Mouse (Mus musculus): Measurements from ENCODE around the gene Fam43b. TPM values are rescaled to one million over a fixed set of nuclear protein-coding genes. Genes with fewer than 3 reads are reported as not detected.

The Fam43b gene
- polyA plus RNA-seq, 1 experiment from 2014 or later = not detected

DNA sequence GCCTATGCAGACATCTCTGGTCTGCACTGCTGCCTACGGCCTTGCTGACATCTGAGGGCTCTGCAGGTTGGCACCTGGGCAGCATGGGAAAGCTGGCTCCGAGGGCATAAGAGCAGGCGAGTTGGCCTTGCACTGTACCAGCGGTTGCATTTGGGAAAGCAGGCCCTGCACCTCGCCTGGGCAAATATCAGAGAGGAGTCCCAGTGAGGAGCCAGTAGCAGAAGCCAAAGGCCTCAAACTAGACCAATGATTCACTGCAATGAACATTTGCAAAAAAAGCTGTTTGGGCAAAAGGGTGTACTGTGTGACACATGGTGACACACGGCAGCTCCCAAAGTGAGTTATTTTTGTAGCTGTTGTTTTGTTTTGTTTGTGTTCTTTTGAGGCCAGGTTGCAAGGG is 28.7 kb upstream of the Fam43b start:
- 85% methylated on average over 6 of the region's 6 CpGs for WGBS
- no peak overlapping the region for H3K27ac ChIP-seq (ENCODE audit: low read depth, low read length)
- H3K9ac ChIP-seq (ENCODE audit: low read length) = no peak overlapping the region

DNA sequence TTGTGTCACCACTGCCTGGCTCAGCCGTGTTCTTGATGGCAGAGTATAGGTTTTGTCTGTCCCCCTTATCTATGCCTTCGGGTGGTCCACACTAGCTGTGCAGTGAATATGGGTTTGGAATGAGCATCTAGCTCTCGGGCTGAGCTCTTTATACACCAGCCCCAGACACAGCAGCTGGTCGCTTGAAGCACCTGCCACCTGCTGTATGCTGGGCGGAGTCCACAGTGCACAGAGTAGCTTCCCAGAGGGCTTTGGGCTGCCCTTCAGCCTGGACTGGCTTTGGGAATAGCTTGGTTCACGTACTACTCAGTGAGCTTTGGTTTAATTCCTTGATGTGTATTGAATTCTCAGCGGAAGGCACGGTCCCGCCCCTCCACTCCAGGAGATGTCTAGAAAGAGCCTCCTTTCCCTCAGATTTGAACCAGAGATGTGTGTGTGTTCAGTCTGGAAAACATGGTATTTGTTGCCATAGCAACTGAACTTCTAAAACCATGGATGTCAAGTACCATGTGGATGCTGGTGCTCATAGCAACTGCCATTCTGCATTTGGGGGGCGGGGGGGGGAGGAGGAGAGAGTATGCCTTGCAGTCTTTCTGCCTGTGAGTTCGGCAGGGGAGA is 22.1 kb upstream of the Fam43b start:
- no peaks in the 10 kb centered on the region for H3K9me3 ChIP-seq (ENCODE audit: control insufficient read depth, low read length)
- no peaks in the 10 kb centered on the region for H3K36me3 ChIP-seq (ENCODE audit: control insufficient read depth, insufficient read depth, low read length)
- DNase-seq (ENCODE audit: low spot score) (no peak), ATAC-seq (replicated peaks; ENCODE audit: low FRiP score) (no peak)
- H3K4me2 ChIP-seq (ENCODE audit: low read depth, low read length, severe bottlenecking) = no peak overlapping the region
- H3K4me3 ChIP-seq (ENCODE audit: low read depth, low read length) = no peak overlapping the region
- no peaks in the 10 kb centered on the region for H3K4me1 ChIP-seq (replicated peaks; ENCODE audit: control insufficient read depth, insufficient read depth, low read length)
- H3K27me3 ChIP-seq (ENCODE audit: control insufficient read depth, insufficient read depth, low read length) = no peaks in the 10 kb centered on the region
- no peak overlapping the region for H3K9ac ChIP-seq (ENCODE audit: low read length)
- no peak overlapping the region for H3K27ac ChIP-seq (ENCODE audit: low read depth, low read length)
- 62% methylated on average over 11 of the region's 11 CpGs for WGBS

More for the DNA sequence above, 28.7 kb upstream of the Fam43b start:
- Histone ChIP-seq H3K36me3 (ENCODE audit: control insufficient read depth, insufficient read depth, low read length) (no peaks in the 10 kb centered on the region), H3K9me3 (ENCODE audit: control insufficient read depth, low read length) (no peaks in the 10 kb centered on the region), H3K27me3 (ENCODE audit: control insufficient read depth, insufficient read depth, low read length) (no peaks in the 10 kb centered on the region), H3K4me2 (ENCODE audit: low read depth, low read length, severe bottlenecking) (no peak overlapping the region), H3K4me1 (replicated peaks; ENCODE audit: control insufficient read depth, insufficient read depth, low read length) (no peaks in the 10 kb centered on the region), H3K4me3 (ENCODE audit: low read depth, low read length) (no peak overlapping the region)
- no peak for ATAC-seq (replicated peaks; ENCODE audit: low FRiP score)
- no peak for DNase-seq (ENCODE audit: low spot score)

DNA sequence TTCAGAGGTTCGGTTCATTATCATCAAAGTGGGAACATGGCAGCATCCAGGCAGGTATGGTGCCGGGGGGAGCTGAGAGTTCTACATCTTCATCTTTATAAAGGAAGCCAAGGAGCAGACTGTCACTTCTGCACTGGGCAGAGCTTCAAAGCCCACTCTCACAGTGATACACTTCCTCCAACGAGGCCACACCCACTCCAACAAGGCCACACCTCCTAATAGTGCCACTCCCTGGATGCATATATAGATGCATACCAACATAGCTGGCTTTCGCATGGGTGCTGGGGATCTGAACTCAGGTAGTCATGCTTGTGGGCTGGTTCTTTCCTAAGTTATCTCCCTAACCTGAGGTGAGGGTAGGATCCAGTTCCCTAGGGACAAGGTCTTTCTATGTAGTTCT is 21.6 kb upstream of the Fam43b start:
- no peaks in the 10 kb centered on the region for H3K36me3 ChIP-seq (ENCODE audit: control insufficient read depth, insufficient read depth, low read length)
- no peak overlapping the region for H3K9ac ChIP-seq (ENCODE audit: low read length)
- H3K4me3 ChIP-seq (ENCODE audit: low read depth, low read length) = no peak overlapping the region
- 88% methylated on average over 4 of the region's 4 CpGs for WGBS
- no peak overlapping the region for H3K4me2 ChIP-seq (ENCODE audit: low read depth, low read length, severe bottlenecking)
- ATAC-seq (replicated peaks; ENCODE audit: low FRiP score) = no peak
- H3K4me1 ChIP-seq (replicated peaks; ENCODE audit: control insufficient read depth, insufficient read depth, low read length) = no peaks in the 10 kb centered on the region
- no peaks in the 10 kb centered on the region for H3K9me3 ChIP-seq (ENCODE audit: control insufficient read depth, low read length)
- no peak for DNase-seq (ENCODE audit: low spot score)
- no peak overlapping the region for H3K27ac ChIP-seq (ENCODE audit: low read depth, low read length)
- H3K27me3 ChIP-seq (ENCODE audit: control insufficient read depth, insufficient read depth, low read length) = no peaks in the 10 kb centered on the region

DNA sequence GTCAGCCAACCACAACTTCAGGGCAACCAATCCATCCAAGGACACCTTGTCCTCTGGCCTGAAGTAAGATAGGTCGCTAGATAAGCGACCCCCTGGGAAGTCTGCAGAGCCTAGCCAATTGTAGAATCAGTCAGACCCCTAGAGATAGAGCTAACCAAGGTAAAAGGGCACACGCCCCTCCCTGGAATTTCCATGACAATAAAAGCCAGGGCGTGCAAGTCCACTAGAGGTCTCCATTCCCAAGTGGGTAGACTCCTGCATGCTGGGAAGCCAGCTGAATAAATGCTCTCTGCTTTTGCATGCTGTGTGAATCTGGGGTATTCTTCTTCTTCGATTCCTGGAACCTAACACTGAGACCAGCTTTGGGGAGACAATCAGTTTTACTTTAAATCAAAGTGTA is 20.1 kb upstream of the Fam43b start:
- Histone ChIP-seq H3K27me3 (ENCODE audit: control insufficient read depth, insufficient read depth, low read length) (no peaks in the 10 kb centered on the region), H3K4me2 (ENCODE audit: low read depth, low read length, severe bottlenecking) (no peak overlapping the region), H3K9ac (ENCODE audit: low read length) (no peak overlapping the region), H3K4me1 (replicated peaks; ENCODE audit: control insufficient read depth, insufficient read depth, low read length) (no peaks in the 10 kb centered on the region), H3K36me3 (ENCODE audit: control insufficient read depth, insufficient read depth, low read length) (no peaks in the 10 kb centered on the region), H3K27ac (ENCODE audit: low read depth, low read length) (no peak overlapping the region), H3K4me3 (ENCODE audit: low read depth, low read length) (no peak overlapping the region), H3K9me3 (ENCODE audit: control insufficient read depth, low read length) (no peaks in the 10 kb centered on the region)
- ATAC-seq (replicated peaks; ENCODE audit: low FRiP score) (no peak), DNase-seq (ENCODE audit: low spot score) (no peak)
- WGBS = 60% methylated on average over 5 of the region's 5 CpGs

DNA sequence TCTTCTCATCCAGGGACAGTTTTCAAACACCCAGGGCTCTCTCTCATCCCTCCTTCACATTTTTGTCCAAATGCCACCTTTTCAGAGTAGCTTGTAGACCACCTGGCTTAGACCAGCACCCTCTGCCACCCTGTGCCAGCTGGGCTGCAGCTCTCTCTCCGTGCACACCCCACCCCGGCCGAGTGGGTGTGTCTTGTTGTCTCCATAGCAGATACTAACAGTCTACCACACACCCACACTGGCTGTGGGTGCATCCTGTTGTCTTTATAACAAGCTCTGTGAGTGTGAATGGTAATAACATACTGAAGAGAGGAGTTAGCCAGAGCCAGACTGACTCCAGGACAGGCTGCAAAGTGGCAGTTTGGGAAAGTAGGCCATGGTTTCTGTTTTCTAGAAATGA is 19.7 kb upstream of the Fam43b start:
- 84% methylated on average over 3 of the region's 3 CpGs for WGBS
- H3K27me3 ChIP-seq (ENCODE audit: control insufficient read depth, insufficient read depth, low read length) = no peaks in the 10 kb centered on the region
- ATAC-seq (replicated peaks; ENCODE audit: low FRiP score) = no peak

DNA sequence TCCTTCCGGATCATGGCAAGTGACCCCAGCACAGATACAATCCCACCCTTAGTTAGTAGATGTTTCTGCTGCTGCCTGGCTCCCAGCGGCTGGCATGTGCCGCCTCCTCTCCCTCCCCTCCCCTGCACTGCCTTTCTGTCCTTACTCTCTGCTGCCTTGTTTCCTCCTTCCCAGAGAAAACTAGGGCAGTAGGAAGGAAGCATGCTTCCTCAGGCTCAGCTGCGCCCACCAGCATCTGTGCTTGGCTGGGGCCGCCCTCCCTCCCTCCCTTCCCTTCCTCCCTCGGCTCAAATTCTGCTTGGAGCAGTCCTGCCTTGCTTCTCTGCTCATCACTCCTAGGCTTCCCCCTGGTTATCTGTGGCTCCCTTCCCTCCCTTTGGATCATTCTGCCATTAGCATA is 18.4 kb upstream of the Fam43b start:
- Histone ChIP-seq H3K4me2 (ENCODE audit: low read depth, low read length, severe bottlenecking) (no peak overlapping the region), H3K27ac (ENCODE audit: low read depth, low read length) (no peak overlapping the region), H3K9me3 (ENCODE audit: control insufficient read depth, low read length) (no peaks in the 10 kb centered on the region), H3K36me3 (ENCODE audit: control insufficient read depth, insufficient read depth, low read length) (no peaks in the 10 kb centered on the region), H3K27me3 (ENCODE audit: control insufficient read depth, insufficient read depth, low read length) (no peaks in the 10 kb centered on the region), H3K9ac (ENCODE audit: low read length) (no peak overlapping the region), H3K4me1 (replicated peaks; ENCODE audit: control insufficient read depth, insufficient read depth, low read length) (no peaks in the 10 kb centered on the region), H3K4me3 (ENCODE audit: low read depth, low read length) (no peak overlapping the region)
- WGBS = 30% methylated on average over 6 of the region's 6 CpGs
- no peak for DNase-seq (ENCODE audit: low spot score)
- ATAC-seq (replicated peaks; ENCODE audit: low FRiP score) = no peak

More for the DNA sequence above, 19.7 kb upstream of the Fam43b start:
- no peak overlapping the region for H3K4me3 ChIP-seq (ENCODE audit: low read depth, low read length)
- H3K9ac ChIP-seq (ENCODE audit: low read length) = no peak overlapping the region
- no peaks in the 10 kb centered on the region for H3K36me3 ChIP-seq (ENCODE audit: control insufficient read depth, insufficient read depth, low read length)
- no peak overlapping the region for H3K27ac ChIP-seq (ENCODE audit: low read depth, low read length)
- no peak for DNase-seq (ENCODE audit: low spot score)
- H3K9me3 ChIP-seq (ENCODE audit: control insufficient read depth, low read length) = no peaks in the 10 kb centered on the region
- H3K4me1 ChIP-seq (replicated peaks; ENCODE audit: control insufficient read depth, insufficient read depth, low read length) = no peaks in the 10 kb centered on the region
- H3K4me2 ChIP-seq (ENCODE audit: low read depth, low read length, severe bottlenecking) = no peak overlapping the region

DNA sequence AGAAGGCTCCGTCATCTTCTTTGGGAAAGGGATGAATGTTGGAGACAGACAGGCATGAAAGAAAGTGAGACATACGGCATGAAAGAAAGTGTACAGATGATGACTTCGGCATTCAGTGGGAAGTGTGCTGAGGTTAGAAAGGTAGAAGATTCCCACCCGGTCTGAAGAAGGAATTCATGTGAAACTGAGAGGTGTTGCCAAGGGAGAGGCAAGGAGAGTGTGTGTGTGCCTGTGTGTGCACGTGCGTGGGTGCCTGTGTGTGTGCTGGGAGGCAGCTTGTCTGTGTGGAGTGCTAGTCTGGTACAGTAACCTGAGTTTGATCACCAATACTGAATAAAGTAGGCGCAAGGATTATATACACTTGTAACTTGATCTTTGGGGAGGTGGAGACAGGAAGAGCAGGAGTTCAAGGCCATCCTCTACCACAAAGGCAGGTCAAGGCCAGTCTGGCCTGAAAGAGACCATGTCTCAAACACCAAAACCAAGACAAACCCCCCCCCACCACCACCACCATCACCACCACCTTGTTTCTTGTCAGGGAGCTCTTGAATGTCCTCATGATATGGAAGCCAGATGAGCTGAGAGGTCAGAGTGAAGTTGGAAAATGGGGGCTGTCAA is 15.3 kb upstream of the Fam43b start:
- Histone ChIP-seq H3K9ac (ENCODE audit: low read length) (no peak overlapping the region), H3K4me2 (ENCODE audit: low read depth, low read length, severe bottlenecking) (no peak overlapping the region; the same call in 1 of the 2 replicates), H3K27ac (ENCODE audit: low read depth, low read length) (no peak overlapping the region), H3K9me3 (ENCODE audit: control insufficient read depth, low read length) (no peaks in the 10 kb centered on the region), H3K4me3 (ENCODE audit: low read depth, low read length) (no peak overlapping the region), H3K36me3 (ENCODE audit: control insufficient read depth, insufficient read depth, low read length) (no peaks in the 10 kb centered on the region), H3K27me3 (ENCODE audit: control insufficient read depth, insufficient read depth, low read length) (no peaks in the 10 kb centered on the region), H3K4me1 (replicated peaks; ENCODE audit: control insufficient read depth, insufficient read depth, low read length) (no peaks in the 10 kb centered on the region)
- WGBS = 56% methylated on average over 7 of the region's 7 CpGs
- DNase-seq (ENCODE audit: low spot score) (no peak), ATAC-seq (replicated peaks; ENCODE audit: low FRiP score) (no peak)

DNA sequence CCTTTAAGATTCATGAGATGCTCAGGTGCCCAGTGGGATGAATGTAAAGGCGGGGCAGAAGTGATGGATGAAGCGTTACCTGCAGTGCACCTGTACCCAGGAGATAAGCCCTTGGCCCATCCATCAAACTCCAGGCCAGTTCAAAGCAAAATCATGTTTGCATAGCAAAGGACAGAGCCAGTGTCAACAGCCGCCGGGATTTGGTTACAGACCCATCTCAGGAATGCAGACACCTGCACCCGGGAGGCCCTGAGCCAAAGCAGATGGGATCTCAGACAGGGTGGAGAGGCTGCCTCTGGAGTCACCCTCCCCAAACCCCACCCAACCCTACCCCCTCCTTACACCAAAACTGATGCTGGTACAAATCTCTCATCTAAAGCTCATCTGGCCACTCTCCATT is 14.7 kb upstream of the Fam43b start:
- Histone ChIP-seq H3K4me2 (ENCODE audit: low read depth, low read length, severe bottlenecking) (no peak overlapping the region), H3K9me3 (ENCODE audit: control insufficient read depth, low read length) (no peaks in the 10 kb centered on the region), H3K27me3 (ENCODE audit: control insufficient read depth, insufficient read depth, low read length) (no peaks in the 10 kb centered on the region), H3K4me3 (ENCODE audit: low read depth, low read length) (no peak overlapping the region), H3K36me3 (ENCODE audit: control insufficient read depth, insufficient read depth, low read length) (no peaks in the 10 kb centered on the region), H3K9ac (ENCODE audit: low read length) (no peak overlapping the region), H3K27ac (ENCODE audit: low read depth, low read length) (no peak overlapping the region), H3K4me1 (replicated peaks; ENCODE audit: control insufficient read depth, insufficient read depth, low read length) (no peaks in the 10 kb centered on the region)
- DNase-seq (ENCODE audit: low spot score) (no peak), ATAC-seq (replicated peaks; ENCODE audit: low FRiP score) (no peak)
- 15% methylated on average over 5 of the region's 5 CpGs for WGBS

All from forebrain, embryonic 11.5 days (tissue).